Comparison of ENCODE assay signal across 9 mouse cellular contexts in the genomic region with DNA sequence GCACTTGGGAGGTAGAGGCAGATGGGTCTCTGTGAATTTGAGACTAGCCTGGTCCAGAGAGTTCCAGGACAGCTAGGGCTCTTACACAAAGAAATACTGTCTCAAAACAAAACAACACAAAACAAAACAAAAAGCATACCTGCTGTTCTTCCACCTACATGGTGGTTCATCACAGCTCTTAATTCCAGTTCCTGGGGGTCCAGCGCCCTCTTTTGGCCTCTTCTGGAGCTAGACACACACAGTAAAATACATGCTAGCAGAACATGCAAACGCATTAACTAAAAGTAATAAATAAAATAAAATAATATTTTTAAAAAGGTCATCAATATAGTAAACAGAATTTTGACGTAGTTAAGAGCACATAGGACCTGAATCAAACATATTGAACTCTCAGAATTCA. TPM values are rescaled to one million over a fixed set of nuclear protein-coding genes. Genes with fewer than 3 reads are reported as not detected.
DNase-seq lines count a peak whose midpoint lies in the region; ATAC-seq lines count a peak whose summit lies in the region.
"Had no signal": no experiment of that assay in that cellular context is flagged by ENCODE, and none has a peak within 500 bp of the region (broad histone marks: within the 10 kb centered on the region; RNA-seq: fewer than 3 reads in every experiment).

No protein-coding gene starts in this region.

- peak; percentile 15 for DNase-seq in embryonic facial prominence, embryonic 11.5 days (ENCODE audit: low spot score)
- no peak for DNase-seq in embryonic facial prominence, embryonic 10.5 days (ENCODE audit: low spot score)
- peak; percentile 37 for DNase-seq in lung, postnatal 10 days
- DNase-seq in lung, adult 18-20 months = no peak
- peak; percentile 61 for DNase-seq in T-cell, adult 2 months (ENCODE audit: low spot score)
- peak; percentile 22 to 64 for DNase-seq in kidney, adult 8-10 months
- DNase-seq in thymus, postnatal 0 days (ENCODE audit: low spot score) = peak; percentile 77
- DNase-seq in retina, embryonic 14.5 days (ENCODE audit: low spot score) = no peak

- no peak overlapping the region for H3K27ac ChIP-seq in embryonic facial prominence, embryonic 11.5 days (replicated peaks; ENCODE audit: low read depth, low read length)
- H3K27ac ChIP-seq in embryonic facial prominence, embryonic 10.5 days (replicated peaks) = no peak overlapping the region
- H3K27ac ChIP-seq: limb, embryonic 13.5 days had no signal

- no peaks in the 10 kb centered on the region for H3K27me3 ChIP-seq in embryonic facial prominence, embryonic 11.5 days (ENCODE audit: control insufficient read depth, insufficient read depth, low read length)
- H3K27me3 ChIP-seq in embryonic facial prominence, embryonic 10.5 days (replicated peaks; ENCODE audit: low read depth, poor library complexity, severe bottlenecking) = no peaks in the 10 kb centered on the region
- H3K27me3 ChIP-seq: limb, embryonic 13.5 days had no signal

- no peak for ATAC-seq in embryonic facial prominence, embryonic 11.5 days (replicated peaks; ENCODE audit: insufficient number of reproducible peaks, low FRiP score, low TSS enrichment, low read depth)

- H3K36me3 ChIP-seq in embryonic facial prominence, embryonic 11.5 days (replicated peaks; ENCODE audit: control insufficient read depth, insufficient read depth, low read depth, low read length) = no peaks in the 10 kb centered on the region
- no peaks in the 10 kb centered on the region for H3K36me3 ChIP-seq in embryonic facial prominence, embryonic 10.5 days (replicated peaks)
- H3K36me3 ChIP-seq: limb, embryonic 13.5 days had no signal

- no peak overlapping the region for H3K4me2 ChIP-seq in embryonic facial prominence, embryonic 11.5 days (ENCODE audit: low read depth, low read length)
- H3K4me2 ChIP-seq: limb, embryonic 13.5 days had no signal

- H3K4me1 ChIP-seq in embryonic facial prominence, embryonic 11.5 days (ENCODE audit: control insufficient read depth, insufficient read depth, low read length) = no peaks in the 10 kb centered on the region
- H3K4me1 ChIP-seq in embryonic facial prominence, embryonic 10.5 days = no peaks in the 10 kb centered on the region
- H3K4me1 ChIP-seq: limb, embryonic 13.5 days had no signal

- no peak overlapping the region for H3K4me3 ChIP-seq in embryonic facial prominence, embryonic 11.5 days (ENCODE audit: low read depth, low read length)
- no peak overlapping the region for H3K4me3 ChIP-seq in embryonic facial prominence, embryonic 10.5 days
- H3K4me3 ChIP-seq: limb, embryonic 13.5 days had no signal

- no peaks in the 10 kb centered on the region for H3K9me3 ChIP-seq in embryonic facial prominence, embryonic 11.5 days (replicated peaks; ENCODE audit: control insufficient read depth, low read length)
- H3K9me3 ChIP-seq in embryonic facial prominence, embryonic 10.5 days = 0 out of 2 replicates have a peak, but pooled peaks cover 2% of the 10 kb centered on the region
- H3K9me3 ChIP-seq: limb, embryonic 13.5 days had no signal

- 32% methylated on average over 3 of the region's 3 CpGs for WGBS in embryonic facial prominence, embryonic 11.5 days
- WGBS in embryonic facial prominence, embryonic 10.5 days = 38% methylated on average over 3 of the region's 3 CpGs

- H3K9ac ChIP-seq in embryonic facial prominence, embryonic 11.5 days (replicated peaks; ENCODE audit: low read length) = no peak overlapping the region
- H3K9ac ChIP-seq: limb, embryonic 13.5 days had no signal

RNA-seq across cellular contexts. Expression of a gene that starts 19.5 kb away (rescaled TPM):
- not detected in 2 replicates for polyA plus RNA-seq in embryonic facial prominence, embryonic 11.5 days (2014; fragmentation: Nextera tagmentation; extraction: Ambion mirVana)
- polyA plus RNA-seq in embryonic facial prominence, embryonic 10.5 days (2016; fragmentation: Nextera tagmentation; extraction: Ambion mirVana) = not detected in 2 replicates
- polyA plus RNA-seq in thymus, postnatal 0 days (2015; fragmentation: Nextera tagmentation; extraction: Ambion mirVana) = 0.86 and 1.3 TPM in 2 replicates
- polyA plus RNA-seq: limb, embryonic 13.5 days had no signal

RNA-seq across cellular contexts. Expression of a gene that starts 26.7 kb away (rescaled TPM):
- polyA plus RNA-seq in embryonic facial prominence, embryonic 11.5 days (2014; fragmentation: Nextera tagmentation; extraction: Ambion mirVana) = not detected in 2 replicates
- not detected in 2 replicates for polyA plus RNA-seq in embryonic facial prominence, embryonic 10.5 days (2016; fragmentation: Nextera tagmentation; extraction: Ambion mirVana)
- polyA plus RNA-seq in thymus, postnatal 0 days (2015; fragmentation: Nextera tagmentation; extraction: Ambion mirVana) = 0.23 and 0.44 TPM in 2 replicates
- polyA plus RNA-seq: limb, embryonic 13.5 days had no signal

RNA-seq across cellular contexts. Expression of a gene that starts 43.2 kb away (rescaled TPM):
- polyA plus RNA-seq in embryonic facial prominence, embryonic 11.5 days (2014; fragmentation: Nextera tagmentation; extraction: Ambion mirVana) = 262 and 279 TPM in 2 replicates
- polyA plus RNA-seq in embryonic facial prominence, embryonic 10.5 days (2016; fragmentation: Nextera tagmentation; extraction: Ambion mirVana) = 250 and 256 TPM in 2 replicates
- polyA plus RNA-seq in thymus, postnatal 0 days (2015; fragmentation: Nextera tagmentation; extraction: Ambion mirVana) = 326 and 329 TPM in 2 replicates

Comparison
In these comparisons a context has a peak if more than half of its experiments do, and no peak if none do; other contexts are left out.
1. DNase-seq: peak in embryonic facial prominence, embryonic 11.5 days (single experiment), lung, postnatal 10 days (single experiment), T-cell, adult 2 months (single experiment), kidney, adult 8-10 months (2 of 2) and thymus, postnatal 0 days (single experiment); none in embryonic facial prominence, embryonic 10.5 days (single experiment), lung, adult 18-20 months (0 of 2) and retina, embryonic 14.5 days (single experiment).